Mouse (Mus musculus): ENCODE measurements around the gene Ranbp1.

DNA sequence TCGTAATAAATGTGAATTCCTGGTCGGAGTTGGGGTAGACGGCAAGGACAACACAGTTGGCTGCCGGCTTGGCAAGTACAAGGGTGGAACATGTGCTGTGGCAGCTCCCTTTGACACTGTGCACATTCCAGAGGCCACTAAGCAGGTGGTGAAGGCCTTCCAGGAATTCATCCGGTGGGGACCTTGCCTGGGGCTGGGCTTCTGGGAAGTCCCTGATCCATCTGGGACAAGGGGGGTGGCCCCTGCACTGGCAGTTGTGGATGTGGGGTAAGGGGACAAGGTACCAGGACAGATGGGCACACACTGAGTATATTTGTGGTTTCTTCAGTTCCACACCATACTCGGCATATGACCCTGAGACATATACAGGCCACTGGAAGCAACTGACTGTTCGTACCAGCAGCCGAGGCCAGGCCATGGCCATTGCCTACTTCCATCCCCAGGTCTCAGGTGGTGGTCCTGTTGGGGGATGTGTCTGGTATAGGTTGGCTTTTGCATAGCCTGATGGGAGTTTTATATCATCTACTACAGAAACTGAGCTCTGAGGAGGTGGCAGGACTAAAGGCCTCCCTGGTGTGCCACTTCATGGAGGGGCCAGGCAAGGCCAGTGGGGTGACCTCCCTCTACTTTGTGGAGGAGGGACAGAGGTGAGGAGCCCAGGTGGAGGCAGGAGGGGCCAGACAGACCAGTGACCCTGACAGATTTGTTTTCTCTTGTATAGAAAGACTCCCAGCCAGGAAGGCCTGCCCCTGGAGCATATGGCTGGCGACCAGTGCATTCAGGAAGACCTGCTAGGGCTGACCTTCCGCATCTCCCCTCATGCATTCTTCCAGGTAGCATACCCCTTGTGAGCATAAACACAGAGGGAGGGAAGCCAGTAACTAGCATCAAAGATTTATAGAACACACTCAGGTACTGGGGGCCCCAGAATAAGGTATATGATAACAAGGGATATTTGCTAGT is 2.6 kb upstream of the Ranbp1 start:
- TF ChIP-seq POLR2A (IDR thresholded peaks at IDR 0.05; ENCODE audit: insufficient read depth, low read depth, low read length) (no peak), CTCF (IDR thresholded peaks at IDR 0.05; ENCODE audit: insufficient read depth, low read depth, low read length) (no peak)
